Mouse (Mus musculus): Measurements from ENCODE around the gene Tnfrsf12a. TPM values are rescaled to one million over a fixed set of nuclear protein-coding genes. Genes with fewer than 3 reads are reported as not detected.

Tnfrsf12a gene
- polyA plus RNA-seq, 1 experiment from 2014 or later: 50.9 TPM

GRCm38 (mm10) chr17:23672761-23673160, 4.5 kb downstream of the Tnfrsf12a start:
- no peak for ATAC-seq
- H3K4me3 ChIP-seq (ENCODE audit: low read depth, low read length): peak overlapping the region; percentile 80
- H3K4me1 ChIP-seq (replicated peaks; ENCODE audit: control insufficient read depth, insufficient read depth, low read length): peaks cover 28% of the 10 kb centered on the region
- H3K27me3 ChIP-seq (replicated peaks; ENCODE audit: control insufficient read depth, insufficient read depth, low read length): no peaks in the 10 kb centered on the region
- H3K36me3 ChIP-seq (ENCODE audit: control insufficient read depth, insufficient read depth): peaks cover 24% of the 10 kb centered on the region
- no peak overlapping the region for H3K27ac ChIP-seq (ENCODE audit: low read depth, low read length)
- peak overlapping the region; percentile 97 for H3K4me2 ChIP-seq (replicated peaks; ENCODE audit: low read depth)
- WGBS: 44% methylated on average over 3 of the region's 3 CpGs
- no peaks in the 10 kb centered on the region for H3K9me3 ChIP-seq (ENCODE audit: control insufficient read depth)
- no peak for TF ChIP-seq CTCF (IDR thresholded peaks at IDR 0.05; ENCODE audit: low read depth)
- no peak overlapping the region for H3K9ac ChIP-seq (ENCODE audit: low read depth, low read length)

GRCm38 (mm10) chr17:23671519-23671918, 5.7 kb downstream of the Tnfrsf12a start:
- ATAC-seq: no peak
- 88% methylated on average over 3 of the region's 3 CpGs for WGBS
- no peak for TF ChIP-seq CTCF (IDR thresholded peaks at IDR 0.05; ENCODE audit: low read depth)
- Histone ChIP-seq H3K27me3 (replicated peaks; ENCODE audit: control insufficient read depth, insufficient read depth, low read length) (no peaks in the 10 kb centered on the region), H3K9me3 (ENCODE audit: control insufficient read depth) (no peaks in the 10 kb centered on the region), H3K36me3 (ENCODE audit: control insufficient read depth, insufficient read depth) (peaks cover 36% of the 10 kb centered on the region), H3K9ac (ENCODE audit: low read depth, low read length) (no peak overlapping the region), H3K4me3 (ENCODE audit: low read depth, low read length) (no peak overlapping the region), H3K4me2 (replicated peaks; ENCODE audit: low read depth) (no peak overlapping the region), H3K27ac (ENCODE audit: low read depth, low read length) (no peak overlapping the region), H3K4me1 (replicated peaks; ENCODE audit: control insufficient read depth, insufficient read depth, low read length) (peaks cover 20% of the 10 kb centered on the region)

- WGBS: 92% methylated on average over 7 of the region's 7 CpGs
- Histone ChIP-seq H3K4me3 (ENCODE audit: low read depth, low read length) (no peak overlapping the region), H3K36me3 (ENCODE audit: control insufficient read depth, insufficient read depth) (peaks cover 44% of the 10 kb centered on the region), H3K4me1 (replicated peaks; ENCODE audit: control insufficient read depth, insufficient read depth, low read length) (peaks cover 12% of the 10 kb centered on the region), H3K9ac (ENCODE audit: low read depth, low read length) (no peak overlapping the region), H3K27ac (ENCODE audit: low read depth, low read length) (no peak overlapping the region), H3K4me2 (replicated peaks; ENCODE audit: low read depth) (no peak overlapping the region), H3K9me3 (ENCODE audit: control insufficient read depth) (no peaks in the 10 kb centered on the region), H3K27me3 (replicated peaks; ENCODE audit: control insufficient read depth, insufficient read depth, low read length) (no peaks in the 10 kb centered on the region)
- TF ChIP-seq CTCF (IDR thresholded peaks at IDR 0.05; ENCODE audit: low read depth): no peak
- no peak for ATAC-seq
These were observed 6.7 kb downstream of the Tnfrsf12a start for GRCm38 (mm10) chr17:23670516-23671074.

GRCm38 (mm10) chr17:23665511-23665910, 11.8 kb downstream of the Tnfrsf12a start:
- Histone ChIP-seq H3K27ac (ENCODE audit: low read depth, low read length) (no peak overlapping the region), H3K27me3 (replicated peaks; ENCODE audit: control insufficient read depth, insufficient read depth, low read length) (no peaks in the 10 kb centered on the region; the same call in 1 of the 2 replicates), H3K9ac (ENCODE audit: low read depth, low read length) (no peak overlapping the region), H3K4me3 (ENCODE audit: low read depth, low read length) (no peak overlapping the region), H3K4me2 (replicated peaks; ENCODE audit: low read depth) (no peak overlapping the region), H3K4me1 (replicated peaks; ENCODE audit: control insufficient read depth, insufficient read depth, low read length) (no peaks in the 10 kb centered on the region), H3K9me3 (ENCODE audit: control insufficient read depth) (no peaks in the 10 kb centered on the region), H3K36me3 (ENCODE audit: control insufficient read depth, insufficient read depth) (peaks cover 48% of the 10 kb centered on the region)
- WGBS: 82% methylated on average over 14 of the region's 14 CpGs
- no peak for ATAC-seq
- TF ChIP-seq CTCF (IDR thresholded peaks at IDR 0.05; ENCODE audit: low read depth): no peak

GRCm38 (mm10) chr17:23664556-23665021, 12.7 kb downstream of the Tnfrsf12a start:
- 5% methylated on average over 5 of the region's 5 CpGs for WGBS
- H3K4me1 ChIP-seq (replicated peaks; ENCODE audit: control insufficient read depth, insufficient read depth, low read length): no peaks in the 10 kb centered on the region
- peak; percentile 86 for TF ChIP-seq CTCF (IDR thresholded peaks at IDR 0.05; ENCODE audit: low read depth)
- H3K4me2 ChIP-seq (replicated peaks; ENCODE audit: low read depth): no peak overlapping the region
- peak; percentile 42; the same call in 1 of the 2 replicates for ATAC-seq
- H3K27ac ChIP-seq (ENCODE audit: low read depth, low read length): no peak overlapping the region
- H3K9ac ChIP-seq (ENCODE audit: low read depth, low read length): no peak overlapping the region
- H3K9me3 ChIP-seq (ENCODE audit: control insufficient read depth): no peaks in the 10 kb centered on the region
- H3K4me3 ChIP-seq (ENCODE audit: low read depth, low read length): no peak overlapping the region
- peaks cover 3% of the 10 kb centered on the region; the same call in 1 of the 2 replicates for H3K27me3 ChIP-seq (replicated peaks; ENCODE audit: control insufficient read depth, insufficient read depth, low read length)
- peaks cover 42% of the 10 kb centered on the region for H3K36me3 ChIP-seq (ENCODE audit: control insufficient read depth, insufficient read depth)

GRCm38 (mm10) chr17:23661526-23661925, 15.7 kb downstream of the Tnfrsf12a start:
- Histone ChIP-seq H3K36me3 (ENCODE audit: control insufficient read depth, insufficient read depth) (peaks cover 12% of the 10 kb centered on the region; the same call in 1 of the 2 replicates), H3K4me2 (replicated peaks; ENCODE audit: low read depth) (peak overlapping the region; percentile 80), H3K27me3 (replicated peaks; ENCODE audit: control insufficient read depth, insufficient read depth, low read length) (peaks cover 4% of the 10 kb centered on the region; the same call in 1 of the 2 replicates), H3K4me1 (replicated peaks; ENCODE audit: control insufficient read depth, insufficient read depth, low read length) (no peaks in the 10 kb centered on the region), H3K9ac (ENCODE audit: low read depth, low read length) (no peak overlapping the region), H3K4me3 (ENCODE audit: low read depth, low read length) (peak overlapping the region; percentile 55; the same call in 1 of the 2 replicates), H3K27ac (ENCODE audit: low read depth, low read length) (no peak overlapping the region), H3K9me3 (ENCODE audit: control insufficient read depth) (no peaks in the 10 kb centered on the region)
- WGBS: 4% methylated on average over 9 of the region's 9 CpGs
- ATAC-seq: no peak
- TF ChIP-seq CTCF (IDR thresholded peaks at IDR 0.05; ENCODE audit: low read depth): peak; percentile 68

Data from intestine, postnatal 0 days (tissue).